Mouse (Mus musculus): ENCODE measurements at regions not wholly inside any gene's neighbourhood (a gene's known extent, or its start where the extent isn't known, plus 50 kb on each side); places are given as distances from the start of the nearest gene placed in this dataset.
A peak's percentile ranks its signal among the peaks of the same experiment; 100 is the strongest.

DNA sequence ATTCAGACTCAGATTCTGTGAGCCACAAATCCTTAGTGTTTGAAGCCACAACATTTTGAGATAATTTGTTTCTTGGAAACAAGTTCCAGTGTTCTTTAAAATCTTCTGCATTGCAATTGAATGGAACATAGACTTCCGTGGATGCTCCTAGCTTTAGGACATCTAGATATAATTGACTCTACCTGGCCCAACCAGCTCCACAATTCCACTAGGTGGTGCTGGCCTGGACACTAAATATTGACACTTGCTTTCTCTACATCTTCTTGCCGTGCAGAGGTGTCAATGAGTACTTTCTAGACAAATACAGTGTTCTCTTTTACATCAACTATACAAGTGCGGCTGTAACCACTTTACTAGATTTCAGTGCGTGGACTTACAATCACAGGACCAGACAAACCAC lies 63.4 kb upstream of the Gm47985 start:
- ATAC-seq, result no peak
- WGBS (ENCODE audit: insufficient replicate concordance), result 70% methylated on average over 4 of the region's 4 CpGs

DNA sequence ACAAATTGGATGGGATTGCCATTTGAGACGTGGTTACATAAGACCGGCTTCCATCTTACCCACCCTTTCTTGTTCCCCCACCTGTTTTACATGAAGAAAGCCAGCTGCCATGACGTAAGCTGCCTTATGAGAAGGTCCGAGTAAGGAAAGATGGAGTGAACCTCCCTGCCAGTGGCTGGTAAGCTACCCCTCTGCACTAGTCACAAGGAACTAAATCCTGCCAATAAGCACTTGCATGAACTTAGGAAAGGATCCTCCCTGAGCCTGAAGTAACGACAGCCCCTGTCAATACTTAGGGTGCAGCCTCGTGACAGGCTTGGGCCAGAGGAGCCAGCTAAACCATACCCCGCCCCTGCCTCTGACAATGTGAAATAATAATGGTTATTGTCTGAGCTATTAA lies 62.8 kb upstream of the Gm47985 start:
- no peak for TF ChIP-seq CTCF (IDR thresholded peaks at IDR 0.05; ENCODE audit: low read depth)
- TF ChIP-seq EP300 (IDR thresholded peaks at IDR 0.05; ENCODE audit: low read depth), result no peak

More for the DNA sequence above, 63.4 kb upstream of the Gm47985 start:
- DNase-seq, result no peak
- TF ChIP-seq CTCF (IDR thresholded peaks at IDR 0.05; ENCODE audit: low read depth), result peak; percentile 47
- TF ChIP-seq EP300 (IDR thresholded peaks at IDR 0.05; ENCODE audit: low read depth), result no peak
- Histone ChIP-seq H3K9ac (replicated peaks) (no peak overlapping the region), H3K4me1 (ENCODE audit: insufficient read depth) (no peaks in the 10 kb centered on the region), H3K27ac (ENCODE audit: low read depth) (no peak overlapping the region), H3K4me3 (ENCODE audit: low read depth, low read length) (no peak overlapping the region), H3K36me3 (replicated peaks; ENCODE audit: insufficient read depth, low read length) (no peaks in the 10 kb centered on the region), H3K4me2 (ENCODE audit: low read depth, low read length) (no peak overlapping the region), H3K9me3 (ENCODE audit: low read length) (no peaks in the 10 kb centered on the region), H3K27me3 (ENCODE audit: insufficient read depth, low read length) (no peaks in the 10 kb centered on the region)

DNA sequence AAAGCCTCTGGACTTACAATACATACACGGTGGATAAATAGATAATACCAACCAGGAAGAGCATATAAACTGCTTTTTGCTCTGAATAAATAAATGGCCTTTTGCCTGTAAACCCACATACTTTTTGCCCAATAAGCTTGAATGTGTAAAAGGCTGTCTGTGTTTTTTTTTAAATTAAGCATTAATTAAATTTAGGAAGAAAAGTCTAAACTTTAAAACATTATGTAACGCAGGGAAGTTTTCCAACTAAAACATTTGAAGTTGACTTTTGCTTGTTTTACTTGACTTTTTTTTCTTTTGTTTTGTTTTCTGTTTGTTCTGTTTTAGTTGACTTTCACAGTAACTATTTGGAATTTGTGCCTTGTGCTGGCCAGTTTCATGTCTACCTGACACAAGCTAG lies 60.7 kb upstream of the Gm47985 start:
- Histone ChIP-seq H3K9me3 (ENCODE audit: low read length) (no peaks in the 10 kb centered on the region), H3K36me3 (replicated peaks; ENCODE audit: insufficient read depth, low read length) (no peaks in the 10 kb centered on the region), H3K4me3 (ENCODE audit: low read depth, low read length) (no peak overlapping the region), H3K9ac (replicated peaks) (no peak overlapping the region), H3K27me3 (ENCODE audit: insufficient read depth, low read length) (no peaks in the 10 kb centered on the region), H3K4me1 (ENCODE audit: insufficient read depth) (no peaks in the 10 kb centered on the region; the same call in 1 of the 2 replicates), H3K27ac (ENCODE audit: low read depth) (no peak overlapping the region), H3K4me2 (ENCODE audit: low read depth, low read length) (no peak overlapping the region)
- 85% methylated on average over 2 of the region's 2 CpGs for WGBS (ENCODE audit: insufficient replicate concordance)
- DNase-seq, result no peak
- TF ChIP-seq EP300 (IDR thresholded peaks at IDR 0.05; ENCODE audit: low read depth), result no peak
- TF ChIP-seq CTCF (IDR thresholded peaks at IDR 0.05; ENCODE audit: low read depth), result no peak
- ATAC-seq, result no peak

More for the DNA sequence above, 62.8 kb upstream of the Gm47985 start:
- Histone ChIP-seq H3K4me1 (ENCODE audit: insufficient read depth) (no peaks in the 10 kb centered on the region), H3K9ac (replicated peaks) (no peak overlapping the region), H3K27ac (ENCODE audit: low read depth) (no peak overlapping the region), H3K4me3 (ENCODE audit: low read depth, low read length) (no peak overlapping the region), H3K9me3 (ENCODE audit: low read length) (no peaks in the 10 kb centered on the region), H3K36me3 (replicated peaks; ENCODE audit: insufficient read depth, low read length) (no peaks in the 10 kb centered on the region), H3K27me3 (ENCODE audit: insufficient read depth, low read length) (no peaks in the 10 kb centered on the region), H3K4me2 (ENCODE audit: low read depth, low read length) (no peak overlapping the region)
- ATAC-seq (no peak), DNase-seq (no peak)
- 86% methylated on average over 7 of the region's 7 CpGs for WGBS (ENCODE audit: insufficient replicate concordance)

DNA sequence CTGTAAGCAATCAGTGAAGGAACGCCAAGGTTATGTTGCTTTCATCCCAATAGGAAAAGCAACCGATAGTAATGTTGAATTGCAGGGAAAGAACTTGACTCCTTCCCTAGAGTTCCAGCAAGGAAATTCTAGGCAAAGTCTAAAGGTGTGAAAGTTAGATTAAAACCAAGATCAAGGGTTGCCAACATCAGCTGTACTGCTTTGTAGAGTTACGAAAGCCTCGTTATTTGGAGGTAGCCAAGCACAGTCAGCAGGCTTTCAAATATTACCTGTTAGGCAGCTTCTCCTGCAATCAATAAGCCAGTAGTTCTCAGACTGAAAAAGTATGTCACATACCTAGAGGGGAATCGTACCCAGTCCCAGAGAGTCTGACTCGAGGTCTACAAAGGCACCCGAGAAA lies 58.4 kb upstream of the Gm47985 start:
- TF ChIP-seq EP300 (IDR thresholded peaks at IDR 0.05; ENCODE audit: low read depth) (no peak), CTCF (IDR thresholded peaks at IDR 0.05; ENCODE audit: low read depth) (no peak)
- 77% methylated on average over 7 of the region's 7 CpGs for WGBS (ENCODE audit: insufficient replicate concordance)
- Histone ChIP-seq H3K4me1 (ENCODE audit: insufficient read depth) (peaks cover 11% of the 10 kb centered on the region), H3K9me3 (ENCODE audit: low read length) (no peaks in the 10 kb centered on the region), H3K9ac (replicated peaks) (no peak overlapping the region), H3K4me3 (ENCODE audit: low read depth, low read length) (no peak overlapping the region), H3K27me3 (ENCODE audit: insufficient read depth, low read length) (no peaks in the 10 kb centered on the region), H3K36me3 (replicated peaks; ENCODE audit: insufficient read depth, low read length) (no peaks in the 10 kb centered on the region), H3K4me2 (ENCODE audit: low read depth, low read length) (no peak overlapping the region), H3K27ac (ENCODE audit: low read depth) (peak overlapping the region; percentile 12; the same call in 1 of the 2 replicates)
- ATAC-seq (no peak), DNase-seq (no peak)

DNA sequence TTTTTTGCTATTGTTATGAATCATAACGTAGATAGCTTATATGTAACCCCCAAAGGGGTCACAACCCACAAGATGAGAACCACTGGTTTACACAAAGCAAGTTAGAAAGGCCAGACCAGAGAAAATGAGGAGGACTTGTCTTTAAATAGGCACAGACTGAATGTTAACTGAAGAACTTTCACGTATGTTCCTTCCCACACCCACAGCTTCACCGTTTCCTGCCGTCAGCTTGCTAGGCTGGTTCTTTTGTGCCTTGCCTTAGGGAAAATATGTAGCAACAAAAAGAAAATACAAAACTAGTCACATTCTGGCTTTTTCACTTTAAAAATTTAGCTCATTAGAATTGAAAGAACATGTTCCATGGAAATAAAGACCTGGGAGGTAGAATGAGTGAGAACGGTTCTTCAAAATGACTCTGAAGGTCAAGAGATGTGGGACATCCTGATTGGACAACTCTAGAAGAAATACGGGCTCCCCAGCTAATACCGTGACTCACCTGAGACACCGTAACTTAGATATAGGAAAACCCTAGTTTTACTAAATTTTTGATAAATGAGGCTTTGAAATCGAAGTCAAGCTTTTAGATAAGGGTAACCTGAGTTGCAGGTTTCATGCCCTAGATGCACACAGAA lies 57.2 kb upstream of the Gm47985 start:
- TF ChIP-seq EP300 (IDR thresholded peaks at IDR 0.05; ENCODE audit: low read depth) (no peak), CTCF (IDR thresholded peaks at IDR 0.05; ENCODE audit: low read depth) (no peak)
- H3K9ac ChIP-seq (replicated peaks), result no peak overlapping the region
- H3K4me1 ChIP-seq (ENCODE audit: insufficient read depth), result peaks cover 20% of the 10 kb centered on the region
- H3K36me3 ChIP-seq (replicated peaks; ENCODE audit: insufficient read depth, low read length), result no peaks in the 10 kb centered on the region
- DNase-seq (no peak), ATAC-seq (no peak)
- H3K27ac ChIP-seq (ENCODE audit: low read depth), result no peak overlapping the region
- no peak overlapping the region for H3K4me2 ChIP-seq (ENCODE audit: low read depth, low read length)
- H3K4me3 ChIP-seq (ENCODE audit: low read depth, low read length), result no peak overlapping the region
- H3K9me3 ChIP-seq (ENCODE audit: low read length), result no peaks in the 10 kb centered on the region
- 87% methylated on average over 9 of the region's 9 CpGs for WGBS (ENCODE audit: insufficient replicate concordance)
- H3K27me3 ChIP-seq (ENCODE audit: insufficient read depth, low read length), result no peaks in the 10 kb centered on the region

DNA sequence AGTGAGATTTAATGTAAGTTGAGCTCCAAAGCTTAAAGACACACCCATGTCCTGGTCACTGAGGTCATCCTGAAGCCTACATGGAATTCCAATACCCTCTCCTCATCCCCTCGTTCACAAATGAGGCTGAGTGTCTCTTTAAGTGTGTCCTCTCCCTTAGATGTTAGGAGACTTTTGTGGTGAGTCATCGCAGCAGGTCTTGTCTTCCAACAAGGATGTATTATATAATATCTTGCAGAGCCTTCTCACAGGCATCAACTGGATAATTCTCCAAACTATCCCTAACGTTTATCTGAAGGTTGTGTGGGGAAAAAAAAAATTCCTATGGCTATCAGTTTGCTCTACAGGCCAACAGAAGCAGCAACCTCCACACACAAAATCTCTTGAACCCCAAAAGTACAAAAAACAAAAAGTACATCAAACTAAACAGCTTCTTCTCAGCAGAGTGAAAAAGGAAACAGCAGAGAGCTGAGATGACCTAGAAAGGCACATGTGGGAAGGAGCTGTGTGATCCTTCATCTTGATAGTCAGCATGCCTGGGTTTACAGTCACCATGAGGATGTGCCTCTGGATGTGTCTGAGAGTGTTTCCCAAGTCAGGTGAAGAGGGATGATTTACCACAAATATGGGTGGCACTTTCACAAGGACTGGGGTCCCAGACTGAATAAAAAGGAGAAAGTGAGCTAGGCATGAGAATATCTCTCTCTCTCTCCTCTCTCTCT lies 56.4 kb upstream of the Gm47985 start:
- ATAC-seq, result no peak
- no peak for DNase-seq
- Histone ChIP-seq H3K36me3 (replicated peaks; ENCODE audit: insufficient read depth, low read length) (no peaks in the 10 kb centered on the region), H3K4me1 (ENCODE audit: insufficient read depth) (peaks cover 23% of the 10 kb centered on the region), H3K4me3 (ENCODE audit: low read depth, low read length) (no peak overlapping the region), H3K9ac (replicated peaks) (no peak overlapping the region), H3K9me3 (ENCODE audit: low read length) (no peaks in the 10 kb centered on the region), H3K4me2 (ENCODE audit: low read depth, low read length) (no peak overlapping the region), H3K27me3 (ENCODE audit: insufficient read depth, low read length) (no peaks in the 10 kb centered on the region), H3K27ac (ENCODE audit: low read depth) (no peak overlapping the region)
- TF ChIP-seq EP300 (IDR thresholded peaks at IDR 0.05; ENCODE audit: low read depth) (no peak), CTCF (IDR thresholded peaks at IDR 0.05; ENCODE audit: low read depth) (no peak)
- WGBS (ENCODE audit: insufficient replicate concordance), result 81% methylated on average over 3 of the region's 3 CpGs

Data from liver, postnatal 0 days (tissue).